In genomic region chr14:40947431-40948394, GRCm38 (mm10) we compare ENCODE assay signal across 8 mouse cellular contexts. TPM values are rescaled to one million over a fixed set of nuclear protein-coding genes. Genes with fewer than 3 reads are reported as not detected.
DNase-seq lines count a peak whose midpoint lies in the region; ATAC-seq lines count a peak whose summit lies in the region.

No protein-coding gene starts in this region.

- ATAC-seq in forebrain, embryonic 11.5 days (replicated peaks; ENCODE audit: low FRiP score): 0 out of 2 replicates have a peak, but pooled peaks have one; percentile 9
- no peak for ATAC-seq in forebrain, embryonic 14.5 days

- H3K4me1 ChIP-seq in forebrain, embryonic 11.5 days (replicated peaks; ENCODE audit: control insufficient read depth, insufficient read depth, low read length): peaks cover 7% of the 10 kb centered on the region
- H3K4me1 ChIP-seq in forebrain, embryonic 14.5 days (ENCODE audit: control insufficient read depth, insufficient read depth, low read length): peaks cover 12% of the 10 kb centered on the region

- H3K4me2 ChIP-seq in forebrain, embryonic 11.5 days (ENCODE audit: low read depth, low read length, severe bottlenecking): no peak overlapping the region
- no peak overlapping the region for H3K4me2 ChIP-seq in forebrain, embryonic 14.5 days (ENCODE audit: low read length)

- H3K9me3 ChIP-seq in forebrain, embryonic 11.5 days (ENCODE audit: control insufficient read depth, low read length): no peaks in the 10 kb centered on the region
- H3K9me3 ChIP-seq in forebrain, embryonic 14.5 days (replicated peaks; ENCODE audit: control insufficient read depth, low read length): no peaks in the 10 kb centered on the region

- no peak overlapping the region for H3K9ac ChIP-seq in forebrain, embryonic 11.5 days (ENCODE audit: low read length)
- H3K9ac ChIP-seq in forebrain, embryonic 14.5 days (ENCODE audit: low read length): no peak overlapping the region

- 90% methylated on average over 14 of the region's 14 CpGs for WGBS in forebrain, embryonic 11.5 days
- 90% methylated on average over 14 of the region's 14 CpGs for WGBS in forebrain, embryonic 14.5 days

- H3K4me3 ChIP-seq in forebrain, embryonic 11.5 days (ENCODE audit: low read depth, low read length): no peak overlapping the region
- H3K4me3 ChIP-seq in forebrain, embryonic 14.5 days (ENCODE audit: low read depth, low read length): no peak overlapping the region

- no peak overlapping the region for H3K27ac ChIP-seq in forebrain, embryonic 11.5 days (ENCODE audit: low read depth, low read length)
- no peak overlapping the region for H3K27ac ChIP-seq in forebrain, embryonic 14.5 days (ENCODE audit: low read depth, low read length)

- no peaks in the 10 kb centered on the region for H3K36me3 ChIP-seq in forebrain, embryonic 11.5 days (ENCODE audit: control insufficient read depth, insufficient read depth, low read length)
- H3K36me3 ChIP-seq in forebrain, embryonic 14.5 days (ENCODE audit: control insufficient read depth, insufficient read depth, low read length): 0 out of 2 replicates have a peak, but pooled peaks cover 3% of the 10 kb centered on the region

- DNase-seq in forebrain, embryonic 11.5 days (ENCODE audit: low spot score): no peak
- DNase-seq in forebrain, embryonic 14.5 days (ENCODE audit: low spot score): no peak
- peak; percentile 84 for DNase-seq in T-cell, adult 2 months (ENCODE audit: low spot score)
- DNase-seq in induced T-regulatory cell, adult 2 months (ENCODE audit: low read depth): peak; percentile 90
- peak; percentile 51 for DNase-seq in lung, postnatal 10 days
- peak; percentile 70 to 73 for DNase-seq in thymus, postnatal 36 days
- no peak for DNase-seq in layer of hippocampus, postnatal 14 days (ENCODE audit: low spot score in 2 of 2)
- no peak for DNase-seq in right cerebral cortex, postnatal 36 days (ENCODE audit: low spot score in 2 of 2)

- H3K27me3 ChIP-seq in forebrain, embryonic 11.5 days (ENCODE audit: control insufficient read depth, insufficient read depth, low read length): no peaks in the 10 kb centered on the region
- H3K27me3 ChIP-seq in forebrain, embryonic 14.5 days (replicated peaks; ENCODE audit: control insufficient read depth, insufficient read depth, low read length): no peaks in the 10 kb centered on the region

RNA-seq across cellular contexts. Expression of gene Tspan14, which starts 18.9 kb away (rescaled TPM):
- 87.8 and 96.1 TPM in 2 replicates for polyA plus RNA-seq in forebrain, embryonic 11.5 days (2014; fragmentation: Nextera tagmentation; extraction: Ambion mirVana)
- 101 and 105 TPM in 2 replicates for polyA plus RNA-seq in forebrain, embryonic 14.5 days (2014; fragmentation: Nextera tagmentation; extraction: Ambion mirVana)
- 10 to 100 TPM; 34.5 to 35.5 TPM for total RNA-seq in layer of hippocampus, postnatal 14 days (2021)

RNA-seq across cellular contexts. Expression of gene Sh2d4b, which starts 54.6 kb away (rescaled TPM):
- polyA plus RNA-seq in forebrain, embryonic 11.5 days (2014; fragmentation: Nextera tagmentation; extraction: Ambion mirVana): 0.96 and 1.4 TPM in 2 replicates
- 1.5 and 1.8 TPM in 2 replicates for polyA plus RNA-seq in forebrain, embryonic 14.5 days (2014; fragmentation: Nextera tagmentation; extraction: Ambion mirVana)
- 1 to 10 TPM; 1.5 to 3.4 TPM for total RNA-seq in layer of hippocampus, postnatal 14 days (2021)

Comparison
In these comparisons a context has a peak if more than half of its experiments do, and no peak if none do; other contexts are left out.
1. DNase-seq: peak in T-cell, adult 2 months (single experiment), induced T-regulatory cell, adult 2 months (single experiment), lung, postnatal 10 days (single experiment) and thymus, postnatal 36 days (2 of 2); none in forebrain, embryonic 11.5 days (single experiment), forebrain, embryonic 14.5 days (single experiment), layer of hippocampus, postnatal 14 days (0 of 2) and right cerebral cortex, postnatal 36 days (0 of 2).